In genomic region chr11:6447493-6447892, GRCm38 (mm10) we compare ENCODE assay signal across 15 mouse cellular contexts. TPM values are rescaled to one million over a fixed set of nuclear protein-coding genes. Genes with fewer than 3 reads are reported as not detected.
DNase-seq lines count a peak whose midpoint lies in the region; ATAC-seq and TF ChIP-seq lines count a peak whose summit lies in the region.
"Had no signal": no experiment of that assay in that cellular context is flagged by ENCODE, and none has a peak within 500 bp of the region (broad histone marks: within the 10 kb centered on the region; RNA-seq: fewer than 3 reads in every experiment).

No protein-coding gene starts in this region.

- H3K27me3 ChIP-seq in heart, embryonic 14.5 days (ENCODE audit: control insufficient read depth, insufficient read depth, low read length): no peaks in the 10 kb centered on the region
- H3K27me3 ChIP-seq in heart, adult 2 months (ENCODE audit: control insufficient read depth, insufficient read depth, low read length): no peaks in the 10 kb centered on the region
- H3K27me3 ChIP-seq in MEL (ENCODE audit: control insufficient read depth in 1 of 2, insufficient read depth in 2 of 2, low read length in 2 of 2): no peaks in the 10 kb centered on the region
- H3K27me3 ChIP-seq: embryonic facial prominence, embryonic 12.5 days; forebrain, embryonic 15.5 days; hindbrain, embryonic 15.5 days had no signal

- peaks cover 2 to 11% of the 10 kb centered on the region in 2 experiments; a peak in 2 of 4 replicates for H3K4me1 ChIP-seq in heart, embryonic 14.5 days (ENCODE audit: control insufficient read depth in 2 of 2, insufficient read depth in 2 of 2, low read length in 2 of 2)
- peaks cover 4% of the 10 kb centered on the region; the same call in 1 of the 2 replicates for H3K4me1 ChIP-seq in heart, adult 2 months (ENCODE audit: control insufficient read depth, insufficient read depth, low read length)
- H3K4me1 ChIP-seq in MEL (ENCODE audit: control insufficient read depth in 1 of 2, insufficient read depth in 2 of 2, low read length in 2 of 2): peaks cover 3 to 5% of the 10 kb centered on the region in 2 experiments; a peak in 2 of 4 replicates

- no peak for TF ChIP-seq EP300 in heart, adult 2 months (IDR thresholded peaks at IDR 0.05; ENCODE audit: insufficient read depth, low read depth, low read length)
- no peak for TF ChIP-seq EP300 in MEL (IDR thresholded peaks at IDR 0.05; ENCODE audit: low read depth in 1 of 2, low read length in 2 of 2)

- WGBS in heart, embryonic 14.5 days: 34% methylated on average over 4 of the region's 4 CpGs
- 61% methylated on average over 4 of the region's 4 CpGs for WGBS in heart, adult 2 months

- H3K9me3 ChIP-seq in heart, embryonic 14.5 days (ENCODE audit: control insufficient read depth, low read length): no peaks in the 10 kb centered on the region
- H3K9me3 ChIP-seq in MEL (replicated peaks; ENCODE audit: insufficient read depth, low read length): no peaks in the 10 kb centered on the region
- H3K9me3 ChIP-seq: embryonic facial prominence, embryonic 12.5 days; forebrain, embryonic 15.5 days; hindbrain, embryonic 15.5 days had no signal

- TF ChIP-seq CTCF in heart, adult 2 months (IDR thresholded peaks at IDR 0.05): no peak
- no peak for TF ChIP-seq CTCF in MEL (IDR thresholded peaks at IDR 0.05 in 2 of 3, conservative IDR thresholded peaks at IDR 0.05 in 1 of 3; ENCODE audit: control insufficient read depth in 1 of 3, insufficient read depth in 1 of 3, low read depth in 2 of 3, low read length in 3 of 3, poor library complexity in 1 of 3, severe bottlenecking in 1 of 3)

- TF ChIP-seq RAD21 in MEL (IDR thresholded peaks at IDR 0.05; ENCODE audit: low read depth, low read length): no peak

- no peak for ATAC-seq in heart, embryonic 14.5 days (ENCODE audit: insufficient number of reproducible peaks, insufficient read depth, low FRiP score, low read depth)
- ATAC-seq: forebrain, embryonic 15.5 days; intestine, embryonic 16.5 days had no signal

- H3K79me2 ChIP-seq in heart, adult 2 months (replicated peaks; ENCODE audit: control insufficient read depth, insufficient read depth, low read length): 0 out of 2 replicates have a peak, but pooled peaks cover 2% of the 10 kb centered on the region
- H3K79me2 ChIP-seq in MEL (ENCODE audit: control insufficient read depth, insufficient read depth, low read length, poor library complexity): no peaks in the 10 kb centered on the region; the same call in 1 of the 2 replicates

- TF ChIP-seq POLR2A in heart, adult 2 months (IDR thresholded peaks at IDR 0.05; ENCODE audit: insufficient read depth, low read depth, low read length): no peak
- TF ChIP-seq POLR2A in MEL (IDR thresholded peaks at IDR 0.05; ENCODE audit: control insufficient read depth in 1 of 2, insufficient read depth in 1 of 2, low read depth in 1 of 2, low read length in 2 of 2, poor library complexity in 1 of 2): no peak

- intact Hi-C loops in heart, adult 2 months (cut with DNase I): no loop called here

- peak overlapping the region; percentile 27 for H3K4me2 ChIP-seq in heart, embryonic 14.5 days (ENCODE audit: low read length)
- H3K4me2 ChIP-seq: embryonic facial prominence, embryonic 12.5 days; forebrain, embryonic 15.5 days; hindbrain, embryonic 15.5 days had no signal

- H3K4me3 ChIP-seq in heart, embryonic 14.5 days (ENCODE audit: control insufficient read depth in 1 of 2, insufficient read depth in 1 of 2, low read depth in 1 of 2, low read length in 2 of 2): no peak overlapping the region
- H3K4me3 ChIP-seq in heart, adult 2 months: no peak overlapping the region
- H3K4me3 ChIP-seq in MEL (ENCODE audit: control insufficient read depth in 1 of 2, insufficient read depth in 1 of 2, low read depth in 2 of 2, low read length in 2 of 2): no peak overlapping the region
- H3K4me3 ChIP-seq: embryonic facial prominence, embryonic 12.5 days; forebrain, embryonic 15.5 days; hindbrain, embryonic 15.5 days had no signal

- DNase-seq in heart, adult 9 months (ENCODE audit: low spot score in 2 of 2): no peak
- DNase-seq in heart, postnatal 4 days: peak; percentile 33
- no peak for DNase-seq in heart, adult 2 months
- DNase-seq in MEL (ENCODE audit: low read depth, low spot score) (peak; percentile 34), MN1 (ENCODE audit: low spot score) (peak; percentile 70)
- DNase-seq: adrenal gland, postnatal 14 days; cerebellum, adult 11-12 months; cerebellum, adult 9-10 months; cerebellum, postnatal 25 days; gastrocnemius, postnatal 36 days had no signal

- 0 out of 2 replicates have a peak overlapping the region, but pooled peaks have one; percentile 34 for H3K9ac ChIP-seq in heart, embryonic 14.5 days (ENCODE audit: low read length)
- H3K9ac ChIP-seq in heart, adult 2 months (ENCODE audit: low read depth, low read length): no peak overlapping the region
- no peak overlapping the region for H3K9ac ChIP-seq in MEL (ENCODE audit: control insufficient read depth, low read depth, low read length, poor library complexity, severe bottlenecking)
- H3K9ac ChIP-seq: embryonic facial prominence, embryonic 12.5 days; forebrain, embryonic 15.5 days; hindbrain, embryonic 15.5 days had no signal

- no peaks in the 10 kb centered on the region for H3K36me3 ChIP-seq in heart, embryonic 14.5 days (ENCODE audit: control insufficient read depth, insufficient read depth, low read length)
- peaks cover 4% of the 10 kb centered on the region; the same call in 1 of the 2 replicates for H3K36me3 ChIP-seq in heart, adult 2 months (ENCODE audit: control insufficient read depth, insufficient read depth, low read length)
- H3K36me3 ChIP-seq in MEL (ENCODE audit: control insufficient read depth in 1 of 2, insufficient read depth in 2 of 2, low read length in 2 of 2): peaks cover 0 to 7% of the 10 kb centered on the region in 2 experiments; a peak in 2 of 4 replicates
- H3K36me3 ChIP-seq: embryonic facial prominence, embryonic 12.5 days; forebrain, embryonic 15.5 days; hindbrain, embryonic 15.5 days had no signal

- peak overlapping the region in 1 of 2 experiments; percentile 44; a peak in 1 of 4 replicates for H3K27ac ChIP-seq in heart, embryonic 14.5 days (replicated peaks in 1 of 2; ENCODE audit: control insufficient read depth in 1 of 2, insufficient read depth in 1 of 2, low read depth in 2 of 2, low read length in 2 of 2)
- no peak overlapping the region for H3K27ac ChIP-seq in heart, adult 2 months
- H3K27ac ChIP-seq in MEL (ENCODE audit: control insufficient read depth, low read depth, low read length): no peak overlapping the region
- H3K27ac ChIP-seq: embryonic facial prominence, embryonic 12.5 days; forebrain, embryonic 15.5 days; hindbrain, embryonic 15.5 days had no signal

TF ChIP-seq in MEL, 35 proteins besides CTCF, POLR2A, EP300 and RAD21:
- TF ChIP-seq UBTF (IDR thresholded peaks at IDR 0.05; ENCODE audit: borderline replicate concordance, insufficient read depth, low read depth, low read length): no peak
- 0 out of 2 replicates have a peak, but pooled peaks have one; percentile 15 for TF ChIP-seq GATA1 (IDR thresholded peaks at IDR 0.05; ENCODE audit: low read depth, low read length)
- peak; percentile 47; the same call in 1 of the 2 replicates for TF ChIP-seq BHLHE40 (IDR thresholded peaks at IDR 0.05; ENCODE audit: borderline replicate concordance, low read depth, low read length)
- peak; percentile 51; the same call in 1 of the 2 replicates for TF ChIP-seq SIN3A (IDR thresholded peaks at IDR 0.05; ENCODE audit: low read length)
- TF ChIP-seq ETS1 (IDR thresholded peaks at IDR 0.05; ENCODE audit: low read depth, low read length): peak; percentile 89
- peak; percentile 53; the same call in 1 of the 2 replicates for TF ChIP-seq USF1 (IDR thresholded peaks at IDR 0.05; ENCODE audit: low read depth, low read length)
TF ChIP-seq in MEL: peak in this region for 5.

RNA-seq across cellular contexts. Expression of gene H2afv, which starts 3.2 kb away (rescaled TPM):
- polyA plus RNA-seq in heart, embryonic 14.5 days (2014; fragmentation: Nextera tagmentation; extraction: Ambion mirVana): 377 and 424 TPM in 2 replicates
- 100 to 1,000 TPM; 125 to 126 TPM for total RNA-seq in heart, postnatal 4 days (2021)
- 10 to 100 TPM; 75.8 to 80.8 TPM for total RNA-seq in heart, adult 2 months (2021)
- polyA plus RNA-seq in heart, adult 2 months (2012; rRNA removed): 46.3 and 59.2 TPM in 2 replicates
- total RNA-seq in MEL (2012; rRNA removed): 70.6 and 97.2 TPM in 2 replicates
- polyA plus RNA-seq in MEL (2012; ENCODE audit: insufficient read depth in 1 of 2, insufficient read length in 2 of 2, low read depth in 1 of 2, low replicate concordance in 2 of 2, missing spikeins in 1 of 2): 100 to 1,000 TPM in 1 of 2 experiments, not detected in 1; 159 TPM

RNA-seq across cellular contexts. Expression of gene Purb, which starts 28.2 kb away (rescaled TPM):
- polyA plus RNA-seq in heart, embryonic 14.5 days (2014; fragmentation: Nextera tagmentation; extraction: Ambion mirVana): 21.8 and 24.3 TPM in 2 replicates
- 10 to 100 TPM; 81.8 to 84.6 TPM for total RNA-seq in heart, postnatal 4 days (2021)
- 10 to 100 TPM; 28.0 to 31.5 TPM for total RNA-seq in heart, adult 2 months (2021)
- polyA plus RNA-seq in heart, adult 2 months (2012; rRNA removed): 5.0 and 9.3 TPM in 2 replicates
- 29.3 and 33.9 TPM in 2 replicates for total RNA-seq in MEL (2012; rRNA removed)
- 10 to 100 TPM; 23.1 to 32.7 TPM for polyA plus RNA-seq in MEL (2012; ENCODE audit: insufficient read depth in 1 of 2, insufficient read length in 2 of 2, low read depth in 1 of 2, low replicate concordance in 2 of 2, missing spikeins in 1 of 2)

RNA-seq across cellular contexts. Expression of gene Ppia, which starts 32.2 kb away (rescaled TPM):
- polyA plus RNA-seq in heart, embryonic 14.5 days (2014; fragmentation: Nextera tagmentation; extraction: Ambion mirVana): 4,253 and 4,441 TPM in 2 replicates
- 1,000 to 10,000 TPM; 1,521 to 1,568 TPM for total RNA-seq in heart, postnatal 4 days (2021)
- 100 to 1,000 TPM; 304 to 328 TPM for total RNA-seq in heart, adult 2 months (2021)
- polyA plus RNA-seq in heart, adult 2 months (2012; rRNA removed): 298 and 449 TPM in 2 replicates
- 7,288 and 8,303 TPM in 2 replicates for total RNA-seq in MEL (2012; rRNA removed)
- polyA plus RNA-seq in MEL (2012; ENCODE audit: insufficient read depth in 1 of 2, insufficient read length in 2 of 2, low read depth in 1 of 2, low replicate concordance in 2 of 2, missing spikeins in 1 of 2): 1,000 to 10,000 TPM in 1 of 2 experiments, not detected in 1; 3,662 TPM

RNA-seq across cellular contexts. Expression of gene Zmiz2, which starts 58.6 kb away (rescaled TPM):
- 8.2 and 9.1 TPM in 2 replicates for polyA plus RNA-seq in heart, embryonic 14.5 days (2014; fragmentation: Nextera tagmentation; extraction: Ambion mirVana)
- 10 to 100 TPM; 46.8 to 49.1 TPM for total RNA-seq in heart, postnatal 4 days (2021)
- 10 to 100 TPM; 36.6 to 39.3 TPM for total RNA-seq in heart, adult 2 months (2021)
- polyA plus RNA-seq in heart, adult 2 months (2012; rRNA removed): 26.2 and 35.7 TPM in 2 replicates
- 12.3 and 12.8 TPM in 2 replicates for total RNA-seq in MEL (2012; rRNA removed)
- polyA plus RNA-seq in MEL (2012; ENCODE audit: insufficient read depth in 1 of 2, insufficient read length in 2 of 2, low read depth in 1 of 2, low replicate concordance in 2 of 2, missing spikeins in 1 of 2): 10 to 100 TPM; 35.5 to 90.3 TPM

Comparison
In these comparisons a context has a peak if more than half of its experiments do, and no peak if none do; other contexts are left out.
1. DNase-seq: peak in heart, postnatal 4 days (single experiment), MEL (single experiment) and MN1 (single experiment); none in heart, adult 9 months (0 of 2) and heart, adult 2 months (0 of 2).
2. RNA of gene Ppia, which starts 32.2 kb away (total RNA-seq): 7,288 to 8,303 TPM in MEL and 1,521 to 1,568 TPM in heart, postnatal 4 days; 304 to 328 TPM in heart, adult 2 months; every median in the first group is over 4 times any median in the second.